Mouse (Mus musculus): Measurements from ENCODE around the gene Plppr2. TPM values are rescaled to one million over a fixed set of nuclear protein-coding genes. Genes with fewer than 3 reads are reported as not detected.

Gene Plppr2
- polyA plus RNA-seq, 1 experiment: 5.4 TPM

DNA sequence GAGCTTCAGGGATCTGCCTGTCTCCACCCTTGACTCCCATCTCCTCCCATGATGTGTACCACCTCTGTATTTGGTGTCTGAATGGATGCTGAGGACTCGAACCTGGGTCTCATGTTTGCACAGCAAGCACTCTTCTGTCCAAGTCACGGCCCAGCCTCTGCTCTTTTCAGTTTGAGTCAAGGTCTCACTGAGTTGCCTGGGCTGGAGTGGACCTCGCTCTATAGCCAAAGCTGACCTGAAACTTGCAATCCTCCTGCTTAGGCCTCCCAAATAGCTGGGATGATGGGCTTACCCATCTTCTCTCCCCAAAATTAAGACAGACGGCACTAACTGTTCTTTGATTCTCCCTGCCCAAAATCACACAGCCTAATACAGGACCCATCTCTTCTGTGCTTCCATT, 13.8 kb upstream of the Plppr2 start:
- Histone ChIP-seq H3K9me3 (replicated peaks; ENCODE audit: control insufficient read depth, insufficient read depth, low read length, poor library complexity, severe bottlenecking) (no peaks in the 10 kb centered on the region), H3K9ac (ENCODE audit: low read depth, poor library complexity, severe bottlenecking) (no peak overlapping the region), H3K4me3 (ENCODE audit: low read depth, low read length) (no peak overlapping the region), H3K27ac (ENCODE audit: insufficient read depth, low read length) (no peak overlapping the region), H3K4me1 (ENCODE audit: control insufficient read depth, insufficient read depth, low read length) (no peaks in the 10 kb centered on the region), H3K36me3 (ENCODE audit: control insufficient read depth, insufficient read depth, low read length, poor library complexity, severe bottlenecking) (no peaks in the 10 kb centered on the region), H3K27me3 (ENCODE audit: control insufficient read depth, insufficient read depth, low read length, poor library complexity, severe bottlenecking) (no peaks in the 10 kb centered on the region)
- TF ChIP-seq POLR2A (IDR thresholded peaks at IDR 0.05; ENCODE audit: insufficient read depth, low read length) (no peak), CTCF (IDR thresholded peaks at IDR 0.05; ENCODE audit: low read depth, low read length) (no peak)

DNA sequence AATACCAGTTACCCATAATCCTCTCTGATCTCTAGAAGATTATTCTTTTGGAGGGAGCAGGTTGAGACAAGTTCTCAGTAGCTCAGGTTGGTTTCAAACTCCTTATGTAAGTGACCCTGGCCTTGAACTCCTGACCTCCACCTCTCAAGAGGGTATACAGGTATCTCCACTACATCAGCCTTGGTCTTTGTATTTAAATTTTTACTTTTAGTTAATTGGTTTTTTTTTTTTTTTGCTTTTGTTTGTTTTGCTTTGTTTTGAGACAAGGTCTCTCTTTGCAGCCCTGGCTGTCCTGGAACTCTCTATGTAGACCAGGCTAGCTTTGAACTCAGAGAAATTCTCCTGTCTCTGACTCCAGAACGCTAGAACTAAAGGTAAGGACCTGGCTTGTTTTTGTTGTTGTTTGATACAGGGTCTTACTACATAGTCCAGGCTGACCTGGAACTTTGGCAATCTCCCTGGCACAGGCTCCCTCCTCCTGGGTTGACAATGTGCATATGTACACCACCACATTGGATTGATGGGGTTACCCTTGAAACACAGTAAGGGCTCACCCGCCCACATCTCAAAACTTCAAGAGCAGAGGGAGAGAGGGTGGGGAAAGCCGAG, 13.2 kb upstream of the Plppr2 start:
- H3K4me3 ChIP-seq (ENCODE audit: low read depth, low read length): no peak overlapping the region
- H3K27me3 ChIP-seq (ENCODE audit: control insufficient read depth, insufficient read depth, low read length, poor library complexity, severe bottlenecking): no peaks in the 10 kb centered on the region
- TF ChIP-seq POLR2A (IDR thresholded peaks at IDR 0.05; ENCODE audit: insufficient read depth, low read length): no peak
- TF ChIP-seq CTCF (IDR thresholded peaks at IDR 0.05; ENCODE audit: low read depth, low read length): no peak
- TF ChIP-seq EP300 (IDR thresholded peaks at IDR 0.05; ENCODE audit: insufficient read depth, low read depth, low read length): no peak
- no peaks in the 10 kb centered on the region for H3K4me1 ChIP-seq (ENCODE audit: control insufficient read depth, insufficient read depth, low read length)
- H3K27ac ChIP-seq (ENCODE audit: insufficient read depth, low read length): no peak overlapping the region; the same call in 1 of the 2 replicates
- H3K9me3 ChIP-seq (replicated peaks; ENCODE audit: control insufficient read depth, insufficient read depth, low read length, poor library complexity, severe bottlenecking): no peaks in the 10 kb centered on the region
- H3K9ac ChIP-seq (ENCODE audit: low read depth, poor library complexity, severe bottlenecking): no peak overlapping the region
- H3K36me3 ChIP-seq (ENCODE audit: control insufficient read depth, insufficient read depth, low read length, poor library complexity, severe bottlenecking): no peaks in the 10 kb centered on the region

DNA sequence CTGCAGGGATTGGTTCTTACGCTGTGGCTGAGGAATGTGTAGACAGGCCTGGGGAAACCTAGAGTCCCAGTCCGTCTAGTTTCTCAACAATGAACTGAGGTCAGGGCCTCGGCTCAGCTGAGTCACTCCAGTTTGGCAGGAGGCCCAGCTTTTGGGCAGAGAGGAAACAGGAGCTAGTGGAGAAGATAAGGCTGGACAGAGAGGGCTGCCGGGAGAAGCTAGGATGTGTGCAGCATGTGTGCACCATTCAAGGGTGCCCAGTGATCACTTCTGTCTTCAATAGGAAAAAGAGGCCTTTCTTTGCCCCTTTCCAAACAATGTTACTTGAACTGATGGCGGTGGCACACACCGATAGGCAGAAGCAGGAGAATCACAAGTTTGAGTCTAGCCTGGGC, 12.7 kb upstream of the Plppr2 start:
- H3K9ac ChIP-seq (ENCODE audit: low read depth, poor library complexity, severe bottlenecking): no peak overlapping the region
- H3K27ac ChIP-seq (ENCODE audit: insufficient read depth, low read length): 0 out of 2 replicates have a peak overlapping the region, but pooled peaks have one; percentile 12
- no peaks in the 10 kb centered on the region for H3K27me3 ChIP-seq (ENCODE audit: control insufficient read depth, insufficient read depth, low read length, poor library complexity, severe bottlenecking)
- H3K4me3 ChIP-seq (ENCODE audit: low read depth, low read length): no peak overlapping the region
- no peaks in the 10 kb centered on the region for H3K4me1 ChIP-seq (ENCODE audit: control insufficient read depth, insufficient read depth, low read length)
- TF ChIP-seq EP300 (IDR thresholded peaks at IDR 0.05; ENCODE audit: insufficient read depth, low read depth, low read length) (no peak), POLR2A (IDR thresholded peaks at IDR 0.05; ENCODE audit: insufficient read depth, low read length) (no peak), CTCF (IDR thresholded peaks at IDR 0.05; ENCODE audit: low read depth, low read length) (no peak)
- no peaks in the 10 kb centered on the region for H3K9me3 ChIP-seq (replicated peaks; ENCODE audit: control insufficient read depth, insufficient read depth, low read length, poor library complexity, severe bottlenecking)
- no peaks in the 10 kb centered on the region for H3K36me3 ChIP-seq (ENCODE audit: control insufficient read depth, insufficient read depth, low read length, poor library complexity, severe bottlenecking)

DNA sequence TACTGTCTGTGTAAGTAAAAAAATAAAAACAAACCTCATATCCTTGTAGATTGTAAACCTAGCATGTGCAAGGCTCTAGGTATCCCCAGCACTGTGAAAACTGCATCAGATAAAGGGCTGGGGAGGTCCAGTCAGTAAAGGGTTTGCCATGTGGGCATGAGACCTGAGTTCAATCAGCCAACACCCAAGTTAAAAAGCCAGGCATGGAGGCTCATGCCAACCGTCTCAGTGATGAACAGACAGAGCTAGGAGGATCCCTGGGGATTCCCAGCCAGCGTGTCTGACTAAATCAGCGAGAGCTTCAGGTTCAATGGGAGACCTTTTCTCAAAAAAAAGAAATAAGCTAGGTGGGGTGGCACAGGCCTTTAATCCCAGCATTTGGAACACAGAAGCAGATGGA, 11.8 kb upstream of the Plppr2 start:
- Histone ChIP-seq H3K4me3 (ENCODE audit: low read depth, low read length) (no peak overlapping the region), H3K27me3 (ENCODE audit: control insufficient read depth, insufficient read depth, low read length, poor library complexity, severe bottlenecking) (no peaks in the 10 kb centered on the region), H3K4me1 (ENCODE audit: control insufficient read depth, insufficient read depth, low read length) (no peaks in the 10 kb centered on the region), H3K27ac (ENCODE audit: insufficient read depth, low read length) (no peak overlapping the region), H3K36me3 (ENCODE audit: control insufficient read depth, insufficient read depth, low read length, poor library complexity, severe bottlenecking) (no peaks in the 10 kb centered on the region), H3K9ac (ENCODE audit: low read depth, poor library complexity, severe bottlenecking) (no peak overlapping the region), H3K9me3 (replicated peaks; ENCODE audit: control insufficient read depth, insufficient read depth, low read length, poor library complexity, severe bottlenecking) (no peaks in the 10 kb centered on the region)
- no peak for TF ChIP-seq EP300 (IDR thresholded peaks at IDR 0.05; ENCODE audit: insufficient read depth, low read depth, low read length)
- no peak for TF ChIP-seq POLR2A (IDR thresholded peaks at IDR 0.05; ENCODE audit: insufficient read depth, low read length)
- no peak for TF ChIP-seq CTCF (IDR thresholded peaks at IDR 0.05; ENCODE audit: low read depth, low read length)

DNA sequence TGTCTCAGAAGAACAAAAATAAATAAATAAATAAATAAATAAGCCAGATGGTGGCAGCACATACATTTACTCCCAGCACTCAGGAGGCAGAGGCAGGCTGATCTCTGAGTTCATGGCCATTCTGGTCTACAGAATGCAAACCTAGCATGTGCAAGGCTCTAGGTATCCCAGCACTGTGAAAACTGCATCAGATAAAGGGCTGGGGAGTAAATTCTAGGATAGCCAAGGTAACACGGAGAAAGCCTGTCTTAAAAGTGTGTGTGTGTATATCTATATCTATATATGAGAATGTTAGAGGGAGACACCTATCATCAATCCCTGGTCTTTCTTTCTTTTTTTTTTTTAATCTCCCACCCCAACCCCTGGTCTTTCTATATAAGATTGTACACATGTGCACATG, 11.3 kb upstream of the Plppr2 start:
- TF ChIP-seq CTCF (IDR thresholded peaks at IDR 0.05; ENCODE audit: low read depth, low read length): no peak
- no peak for TF ChIP-seq POLR2A (IDR thresholded peaks at IDR 0.05; ENCODE audit: insufficient read depth, low read length)
- no peak for TF ChIP-seq EP300 (IDR thresholded peaks at IDR 0.05; ENCODE audit: insufficient read depth, low read depth, low read length)
- Histone ChIP-seq H3K27me3 (ENCODE audit: control insufficient read depth, insufficient read depth, low read length, poor library complexity, severe bottlenecking) (no peaks in the 10 kb centered on the region), H3K9ac (ENCODE audit: low read depth, poor library complexity, severe bottlenecking) (no peak overlapping the region), H3K4me1 (ENCODE audit: control insufficient read depth, insufficient read depth, low read length) (no peaks in the 10 kb centered on the region), H3K4me3 (ENCODE audit: low read depth, low read length) (no peak overlapping the region), H3K9me3 (replicated peaks; ENCODE audit: control insufficient read depth, insufficient read depth, low read length, poor library complexity, severe bottlenecking) (no peaks in the 10 kb centered on the region), H3K36me3 (ENCODE audit: control insufficient read depth, insufficient read depth, low read length, poor library complexity, severe bottlenecking) (no peaks in the 10 kb centered on the region), H3K27ac (ENCODE audit: insufficient read depth, low read length) (no peak overlapping the region)

DNA sequence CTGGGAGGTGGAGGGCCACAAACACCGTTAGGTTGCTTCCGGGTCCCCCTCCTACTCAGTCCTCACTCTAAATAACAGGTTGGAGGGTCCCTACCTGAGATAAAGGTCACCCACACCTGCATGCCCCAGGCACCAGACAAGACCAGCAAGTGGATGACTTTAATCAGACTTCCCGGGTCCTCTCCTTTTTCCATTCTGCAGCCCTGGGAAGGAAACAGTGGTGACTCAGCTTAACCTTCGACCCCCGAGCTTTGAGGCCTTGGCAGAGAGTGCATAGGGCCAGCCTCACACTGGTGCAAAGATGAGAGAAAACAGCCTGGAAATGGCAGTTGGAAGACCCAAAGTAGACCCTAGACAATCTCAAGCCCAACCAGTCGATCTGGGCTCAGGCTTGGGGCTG, 10.7 kb upstream of the Plppr2 start:
- no peak overlapping the region for H3K27ac ChIP-seq (ENCODE audit: insufficient read depth, low read length)
- peak overlapping the region; percentile 31 for H3K4me3 ChIP-seq (ENCODE audit: low read depth, low read length)
- H3K36me3 ChIP-seq (ENCODE audit: control insufficient read depth, insufficient read depth, low read length, poor library complexity, severe bottlenecking): no peaks in the 10 kb centered on the region
- H3K4me1 ChIP-seq (ENCODE audit: control insufficient read depth, insufficient read depth, low read length): no peaks in the 10 kb centered on the region
- no peaks in the 10 kb centered on the region for H3K27me3 ChIP-seq (ENCODE audit: control insufficient read depth, insufficient read depth, low read length, poor library complexity, severe bottlenecking)
- H3K9ac ChIP-seq (ENCODE audit: low read depth, poor library complexity, severe bottlenecking): peak overlapping the region; percentile 53
- TF ChIP-seq CTCF (IDR thresholded peaks at IDR 0.05; ENCODE audit: low read depth, low read length) (no peak), EP300 (IDR thresholded peaks at IDR 0.05; ENCODE audit: insufficient read depth, low read depth, low read length) (no peak), POLR2A (IDR thresholded peaks at IDR 0.05; ENCODE audit: insufficient read depth, low read length) (no peak)
- H3K9me3 ChIP-seq (replicated peaks; ENCODE audit: control insufficient read depth, insufficient read depth, low read length, poor library complexity, severe bottlenecking): no peaks in the 10 kb centered on the region

All from ES-Bruce4 (cell line).